Mouse (Mus musculus) bone marrow, adult 2 months (tissue): ENCODE data around the gene Snx27.

Experiments used
- CTCF ChIP-seq: fragments of 200-500 bp; IDR thresholded peaks from 2 replicates; pipeline ENCODE4 v1.5.1; 2011; ENCODE audit warnings: low read length, control low read depth; ENCODE audit not compliant: control insufficient read depth, insufficient read depth
- POLR2A ChIP-seq: fragments of 200-500 bp; IDR thresholded peaks from 2 replicates; pipeline ENCODE4 v1.6.1; 2011; ENCODE audit warnings: low read depth, mild to moderate bottlenecking, control low read depth, low read length, borderline replicate concordance; ENCODE audit not compliant: control insufficient read depth

DNA sequence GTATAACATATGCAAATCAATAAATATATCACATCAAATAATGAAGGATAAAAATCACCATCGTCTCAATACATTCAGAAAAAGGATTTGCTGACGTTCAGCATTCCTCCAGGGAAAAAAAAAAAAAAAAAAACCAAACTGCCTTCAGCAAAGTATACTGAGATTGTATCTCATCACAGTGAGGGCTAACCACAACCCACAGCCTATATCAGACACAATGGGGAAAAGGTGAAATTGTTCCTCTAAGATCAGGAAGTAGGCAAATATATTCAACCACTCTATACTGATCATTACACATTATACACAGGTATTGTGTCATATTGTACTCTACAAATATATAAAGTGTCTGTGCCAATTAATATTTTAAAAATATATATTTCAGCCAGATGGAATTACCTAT lies 33.5 kb downstream of the Snx27 start:
- TF ChIP-seq POLR2A (no peak), CTCF (no peak)
